Mouse (Mus musculus) thymus, adult 2 months (tissue): ENCODE results near the gene Prkcb.

Experiments
- CTCF ChIP-seq: fragments of 200-500 bp; IDR thresholded peaks from 2 replicates; pipeline ENCODE4 v1.5.1; 2012; ENCODE audit warnings: mild to moderate bottlenecking, control low read depth, low read length, moderate library complexity, borderline replicate concordance; ENCODE audit not compliant: control insufficient read depth, poor library complexity, insufficient read depth; ENCODE audit errors: extremely low read depth
- POLR2A ChIP-seq: fragments of 200-500 bp; IDR thresholded peaks from 2 replicates; pipeline ENCODE4 v1.6.1; 2012; ENCODE audit warnings: mild to moderate bottlenecking, low read length, control low read depth, moderate library complexity; ENCODE audit not compliant: control insufficient read depth, poor library complexity, insufficient read depth; ENCODE audit errors: extremely low read depth

GRCm38 (mm10) chr7:122415904-122416303, 127.4 kb downstream of the Prkcb start:
- TF ChIP-seq CTCF (no peak), POLR2A (no peak)
